Mouse (Mus musculus): ENCODE data around the gene Dhx9.
"Not testable (repeated sequence)": the region's sequence is repeated elsewhere in the genome, so short reads cannot be mapped to it uniquely, and the experiment has no call there.

DNA sequence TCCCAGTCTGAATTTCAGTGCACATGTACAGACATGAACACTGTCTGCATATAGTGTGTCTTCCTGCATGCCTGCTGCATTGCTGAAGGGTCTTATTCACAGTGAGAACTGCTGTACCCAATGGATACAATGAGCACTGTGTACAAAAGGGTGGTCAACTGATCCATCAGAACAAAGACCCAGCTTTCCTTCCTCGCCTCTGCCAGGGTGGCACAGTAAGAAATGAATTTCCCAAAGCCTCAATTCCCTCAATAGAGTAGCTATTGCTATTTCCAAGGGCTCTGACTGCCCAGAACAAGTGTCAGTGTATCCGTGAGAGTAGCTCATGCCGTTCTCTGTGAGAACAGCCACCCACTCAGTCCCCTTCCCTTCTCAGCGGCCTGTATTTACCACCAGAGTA, 69.7 kb downstream of the Dhx9 start:
- not testable (repeated sequence) for TF ChIP-seq CTCF (IDR thresholded peaks at IDR 0.05; ENCODE audit: low read depth); EP300 (optimal IDR thresholded peaks at IDR 0.05)

Data from stomach, postnatal 0 days (tissue).